Mouse (Mus musculus) liver, embryonic 14.5 days (tissue): Measurements from ENCODE around the gene Epop. TPM values are rescaled to one million over a fixed set of nuclear protein-coding genes. Genes with fewer than 3 reads are reported as not detected.

Source experiments
- ATAC-seq: fragments of 200-750 bp; cut with Nextera tagmentation; 2 replicates; pipeline ENCODE4 v1.8.0; 2017; ENCODE audit warnings: moderate number of reproducible peaks, mild to moderate bottlenecking, moderate library complexity; ENCODE audit not compliant: insufficient read depth
- DNase-seq, 3 experiments: peaks; one replicate each; pipeline ENCODE4 v3.0.0-alpha.2; 2012 to 2013; ENCODE audit warnings: low read depth in 3 of 3, low spot score in 3 of 3
- H3K27ac ChIP-seq: fragments of 300-500 bp; sonication (generic); 2 replicates; pipeline ENCODE4 v1.5.1; 2014; ENCODE audit warnings: moderate library complexity, mild to moderate bottlenecking, control low read depth, inconsistent platforms
- H3K27me3 ChIP-seq: fragments of 300-500 bp; sonication (generic); 2 replicates; pipeline ENCODE4 v1.6.1; 2014; ENCODE audit warnings: mild to moderate bottlenecking, low read length, moderate library complexity; ENCODE audit not compliant: control insufficient read depth, insufficient read depth
- H3K36me3 ChIP-seq: fragments of 300-500 bp; sonication (generic); replicated peaks from 2 replicates; pipeline ENCODE4 v1.6.1; 2014; ENCODE audit warnings: low read depth; ENCODE audit not compliant: control insufficient read depth, insufficient read depth
- H3K4me1 ChIP-seq, 2 experiments: fragments of 200-500 bp in 1 of 2; fragments of 300-500 bp in 1 of 2; sonication (generic) in 1 of 2; replicated peaks; 2 replicates each; pipeline ENCODE4 v1.6.1; 2012 to 2014; ENCODE audit warnings: antibody characterized with exemption in 1 of 2, inconsistent platforms in 1 of 2, low read length in 1 of 2; ENCODE audit not compliant: control insufficient read depth in 2 of 2, insufficient read depth in 2 of 2
- H3K4me2 ChIP-seq: fragments of 300-500 bp; sonication (generic); 2 replicates; pipeline ENCODE4 v1.6.1; 2014; ENCODE audit warnings: low read depth, mild to moderate bottlenecking, control low read depth, moderate library complexity
- H3K4me3 ChIP-seq, 2 experiments: fragments of 200-500 bp in 1 of 2; fragments of 300-500 bp in 1 of 2; sonication (generic) in 1 of 2; 2 replicates each; pipeline ENCODE4 v1.5.1; 2012 to 2014; ENCODE audit warnings: low read depth in 2 of 2, low read length in 2 of 2, mild to moderate bottlenecking in 2 of 2, control low read depth in 1 of 2, inconsistent platforms in 1 of 2, moderate library complexity in 1 of 2; ENCODE audit not compliant: insufficient read depth in 1 of 2
- H3K9ac ChIP-seq: fragments of 300-500 bp; sonication (generic); replicated peaks from 2 replicates; pipeline ENCODE4 v1.6.1; 2014; ENCODE audit warnings: mild to moderate bottlenecking, control low read depth, moderate library complexity
- H3K9me3 ChIP-seq: fragments of 300-500 bp; sonication (generic); 2 replicates; pipeline ENCODE4 v1.6.1; 2016; ENCODE audit warnings: low read length, mixed read lengths; ENCODE audit not compliant: control insufficient read depth
- CTCF ChIP-seq: IDR thresholded peaks from 2 replicates; pipeline ENCODE4 v1.5.1; 2016; ENCODE audit warnings: antibody characterized with exemption, low read depth, control low read depth
- EP300 ChIP-seq: IDR thresholded peaks from 2 replicates; pipeline ENCODE4 v1.6.1; 2016; ENCODE audit warnings: antibody characterized with exemption, low read depth
- WGBS: fragments of 180-500 bp; shearing (Covaris S2); extraction: QIAGEN DNeasy Blood & Tissue Kit; methylation state at CpG from one replicate; pipeline ENCODE4 v1.1.7; 2014; ENCODE audit not compliant: insufficient replicate concordance; 5-methylcytosine and 5-hydroxymethylcytosine counted together
- polyA plus RNA-seq, 2 experiments: library from polyadenylated mRNA; depleted of rRNA in 1 of 2; stranded (reverse) in 1 of 2; unstranded in 1 of 2; fragments of >200 nt; fragmentation: Nextera tagmentation in 1 of 2; extraction: Ambion mirVana in 1 of 2; gene quantifications; 2 replicates each; pipeline versions ENCODE4 v1.2.1 to v1.2.3; 2012 to 2014

The Epop gene
- polyA plus RNA-seq, 2 experiments: 0.38 to 0.66 TPM

GRCm38 (mm10) chr11:97673148-97673547, 43.6 kb upstream of the Epop start:
- TF ChIP-seq CTCF (no peak), EP300 (no peak)
- Histone ChIP-seq H3K4me2 (no peak overlapping the region), H3K27ac (no peak overlapping the region), H3K36me3 (no peaks in the 10 kb centered on the region), H3K4me3 (no peak overlapping the region), H3K4me1 (no peaks in the 10 kb centered on the region; a peak in 1 of 4 replicates), H3K9ac (no peak overlapping the region), H3K27me3 (no peaks in the 10 kb centered on the region), H3K9me3 (no peaks in the 10 kb centered on the region)
- ATAC-seq: no peak
- WGBS: 74% methylated on average over 11 of the region's 11 CpGs
- DNase-seq: no peak

GRCm38 (mm10) chr11:97671177-97671527, 41.6 kb upstream of the Epop start:
- DNase-seq: no peak
- Histone ChIP-seq H3K27ac (no peak overlapping the region), H3K4me1 (no peaks in the 10 kb centered on the region; a peak in 1 of 4 replicates), H3K4me2 (no peak overlapping the region), H3K4me3 (no peak overlapping the region), H3K9ac (no peak overlapping the region), H3K9me3 (no peaks in the 10 kb centered on the region), H3K27me3 (no peaks in the 10 kb centered on the region), H3K36me3 (no peaks in the 10 kb centered on the region)
- ATAC-seq: no peak
- WGBS: 40% methylated on average over 2 of the region's 2 CpGs
- TF ChIP-seq CTCF (no peak), EP300 (no peak)

- Histone ChIP-seq H3K4me2 (no peak overlapping the region), H3K4me3 (no peak overlapping the region), H3K9me3 (no peaks in the 10 kb centered on the region), H3K27me3 (no peaks in the 10 kb centered on the region), H3K9ac (no peak overlapping the region), H3K4me1 (no peaks in the 10 kb centered on the region; a peak in 1 of 4 replicates), H3K36me3 (no peaks in the 10 kb centered on the region), H3K27ac (no peak overlapping the region)
- ATAC-seq (no peak), DNase-seq (no peak)
- TF ChIP-seq CTCF (no peak), EP300 (no peak)
- WGBS: 37% methylated on average over 13 of the region's 13 CpGs
These were observed 41.0 kb upstream of the Epop start for GRCm38 (mm10) chr11:97670234-97671176.

- H3K4me3 ChIP-seq: no peak overlapping the region
- no peak overlapping the region for H3K9ac ChIP-seq
- WGBS: 26% methylated on average over 6 of the region's 6 CpGs
- no peak for TF ChIP-seq EP300
- no peak for TF ChIP-seq CTCF
- H3K4me2 ChIP-seq: no peak overlapping the region
- H3K4me1 ChIP-seq: no peaks in the 10 kb centered on the region; a peak in 1 of 4 replicates
- ATAC-seq (no peak), DNase-seq (no peak)
- no peaks in the 10 kb centered on the region for H3K9me3 ChIP-seq
- no peaks in the 10 kb centered on the region for H3K36me3 ChIP-seq
- peaks cover 6% of the 10 kb centered on the region for H3K27me3 ChIP-seq
- H3K27ac ChIP-seq: no peak overlapping the region
These were observed 40.3 kb upstream of the Epop start for GRCm38 (mm10) chr11:97669829-97670228.

- Histone ChIP-seq H3K9ac (no peak overlapping the region), H3K4me3 (no peak overlapping the region), H3K4me1 (no peaks in the 10 kb centered on the region; a peak in 1 of 4 replicates), H3K36me3 (no peaks in the 10 kb centered on the region), H3K27ac (no peak overlapping the region), H3K9me3 (no peaks in the 10 kb centered on the region), H3K4me2 (no peak overlapping the region), H3K27me3 (peaks cover 12% of the 10 kb centered on the region)
- TF ChIP-seq EP300: no peak
- TF ChIP-seq CTCF: no peak
- no peak for DNase-seq
- WGBS: 75% methylated on average over 15 of the region's 15 CpGs
- ATAC-seq: no peak
These were observed 39.8 kb upstream of the Epop start for GRCm38 (mm10) chr11:97669268-97669667.
